Mouse (Mus musculus): ENCODE measurements around the gene Matn4. TPM values are rescaled to one million over a fixed set of nuclear protein-coding genes. Genes with fewer than 3 reads are reported as not detected.
"Not testable (repeated sequence)": the region's sequence is repeated elsewhere in the genome, so short reads cannot be mapped to it uniquely, and the experiment has no call there.

Matn4 gene
- total and polyA plus RNA-seq, 3 experiments: 0.26 to 0.70 (median 0.43) TPM

GRCm38 (mm10) chr2:164353356-164353755, 51.6 kb downstream of the Matn4 start:
- 87% methylated on average over 11 of the region's 11 CpGs for WGBS
- intact Hi-C loops (cut with DNase I): no loop called here
- Histone ChIP-seq H3K9ac (ENCODE audit: low read depth, low read length) (no peak overlapping the region), H3K27ac (no peak overlapping the region), H3K79me2 (replicated peaks; ENCODE audit: control insufficient read depth, insufficient read depth, low read length) (no peaks in the 10 kb centered on the region), H3K36me3 (ENCODE audit: control insufficient read depth, insufficient read depth, low read length) (no peaks in the 10 kb centered on the region), H3K4me1 (ENCODE audit: control insufficient read depth, insufficient read depth, low read length) (no peaks in the 10 kb centered on the region), H3K4me3 (no peak overlapping the region), H3K27me3 (ENCODE audit: control insufficient read depth, insufficient read depth, low read length) (no peaks in the 10 kb centered on the region)
- no peak for DNase-seq
- no peak for TF ChIP-seq EP300 (IDR thresholded peaks at IDR 0.05; ENCODE audit: insufficient read depth, low read depth, low read length)
- TF ChIP-seq POLR2A (IDR thresholded peaks at IDR 0.05; ENCODE audit: insufficient read depth, low read depth, low read length): no peak
- no peak for TF ChIP-seq CTCF (IDR thresholded peaks at IDR 0.05)

GRCm38 (mm10) chr2:164352697-164353096, 52.3 kb downstream of the Matn4 start:
- no peak overlapping the region for H3K27ac ChIP-seq
- H3K4me3 ChIP-seq: no peak overlapping the region
- WGBS: 44% methylated on average over 3 of the region's 3 CpGs
- H3K4me1 ChIP-seq (ENCODE audit: control insufficient read depth, insufficient read depth, low read length): no peaks in the 10 kb centered on the region
- H3K9ac ChIP-seq (ENCODE audit: low read depth, low read length): no peak overlapping the region
- H3K36me3 ChIP-seq (ENCODE audit: control insufficient read depth, insufficient read depth, low read length): no peaks in the 10 kb centered on the region
- DNase-seq: no peak
- TF ChIP-seq EP300 (IDR thresholded peaks at IDR 0.05; ENCODE audit: insufficient read depth, low read depth, low read length) (no peak), POLR2A (IDR thresholded peaks at IDR 0.05; ENCODE audit: insufficient read depth, low read depth, low read length) (no peak), CTCF (IDR thresholded peaks at IDR 0.05) (no peak)
- H3K79me2 ChIP-seq (replicated peaks; ENCODE audit: control insufficient read depth, insufficient read depth, low read length): no peaks in the 10 kb centered on the region
- no peaks in the 10 kb centered on the region for H3K27me3 ChIP-seq (ENCODE audit: control insufficient read depth, insufficient read depth, low read length)
- intact Hi-C loops (cut with DNase I): no loop called here

- H3K27ac ChIP-seq: no peak overlapping the region
- TF ChIP-seq POLR2A (IDR thresholded peaks at IDR 0.05; ENCODE audit: insufficient read depth, low read depth, low read length) (no peak), EP300 (IDR thresholded peaks at IDR 0.05; ENCODE audit: insufficient read depth, low read depth, low read length) (no peak), CTCF (IDR thresholded peaks at IDR 0.05) (peak; percentile 53)
- intact Hi-C loops (cut with DNase I): loop anchor here (10.0 kb wide), 2 partner anchors 214 to 244 kb away; no protein-coding TSS in a partner anchor
- WGBS: 88% methylated on average over 3 of the region's 3 CpGs
- H3K27me3 ChIP-seq (ENCODE audit: control insufficient read depth, insufficient read depth, low read length): no peaks in the 10 kb centered on the region
- no peaks in the 10 kb centered on the region for H3K36me3 ChIP-seq (ENCODE audit: control insufficient read depth, insufficient read depth, low read length)
- H3K4me3 ChIP-seq: no peak overlapping the region
- H3K79me2 ChIP-seq (replicated peaks; ENCODE audit: control insufficient read depth, insufficient read depth, low read length): no peaks in the 10 kb centered on the region
- no peak overlapping the region for H3K9ac ChIP-seq (ENCODE audit: low read depth, low read length)
- H3K4me1 ChIP-seq (ENCODE audit: control insufficient read depth, insufficient read depth, low read length): no peaks in the 10 kb centered on the region
- no peak for DNase-seq
Measured at GRCm38 (mm10) chr2:164348980-164349379, 56.0 kb downstream of the Matn4 start.

- H3K36me3 ChIP-seq (ENCODE audit: control insufficient read depth, insufficient read depth, low read length); DNase-seq; H3K79me2 ChIP-seq (replicated peaks; ENCODE audit: control insufficient read depth, insufficient read depth, low read length); H3K4me3 ChIP-seq; H3K27ac ChIP-seq; H3K9ac ChIP-seq (ENCODE audit: low read depth, low read length); H3K27me3 ChIP-seq (ENCODE audit: control insufficient read depth, insufficient read depth, low read length); H3K4me1 ChIP-seq (ENCODE audit: control insufficient read depth, insufficient read depth, low read length): not testable (repeated sequence)
- peak; percentile 12; the same call in 1 of the 2 replicates for TF ChIP-seq CTCF (IDR thresholded peaks at IDR 0.05)
- intact Hi-C loops (cut with DNase I): loop anchor here (10.0 kb wide), 2 partner anchors 213 to 243 kb away; no protein-coding TSS in a partner anchor
Measured at GRCm38 (mm10) chr2:164347697-164348096, 57.3 kb downstream of the Matn4 start.

GRCm38 (mm10) chr2:164343732-164344131, 61.2 kb downstream of the Matn4 start:
- not testable (repeated sequence) for H3K79me2 ChIP-seq (replicated peaks; ENCODE audit: control insufficient read depth, insufficient read depth, low read length); H3K36me3 ChIP-seq (ENCODE audit: control insufficient read depth, insufficient read depth, low read length); H3K4me1 ChIP-seq (ENCODE audit: control insufficient read depth, insufficient read depth, low read length); H3K27me3 ChIP-seq (ENCODE audit: control insufficient read depth, insufficient read depth, low read length); H3K27ac ChIP-seq; H3K9ac ChIP-seq (ENCODE audit: low read depth, low read length); DNase-seq; H3K4me3 ChIP-seq
- intact Hi-C loops (cut with DNase I): loop anchor here (10.0 kb wide), 2 partner anchors 209 to 239 kb away; no protein-coding TSS in a partner anchor
- peak; percentile 56 for TF ChIP-seq CTCF (IDR thresholded peaks at IDR 0.05)
- 62% methylated on average over 1 of the region's 1 CpGs for WGBS

Small RNAs within 50 kb of the gene (microRNA-seq; reads per million reads assigned to microRNA genes)
- gene Mir7678: 0 reads per million in 2 experiments

Other genes starting within 250 kb of the Matn4 start
- gene Kcns1, start 234.0 kb downstream of the Matn4 start, total RNA-seq (2021): not detected
- 0.12 and 0.18 TPM in 2 replicates for gene Kcns1, start 234.0 kb downstream of the Matn4 start, polyA plus RNA-seq (2012; rRNA removed)
- not detected for gene Wfdc5, start 222.4 kb downstream of the Matn4 start, total RNA-seq (2021)
- not detected in 2 replicates for gene Wfdc5, start 222.4 kb downstream of the Matn4 start, polyA plus RNA-seq (2012; rRNA removed)
- not detected for gene Wfdc12, start 214.6 kb downstream of the Matn4 start, total RNA-seq (2021)
- not detected in 2 replicates for gene Wfdc12, start 214.6 kb downstream of the Matn4 start, polyA plus RNA-seq (2012; rRNA removed)
- not detected for gene Wfdc15a, start 205.0 kb downstream of the Matn4 start, total RNA-seq (2021)
- gene Wfdc15a, start 205.0 kb downstream of the Matn4 start, polyA plus RNA-seq (2012; rRNA removed): not detected in 2 replicates
- not detected for gene Wfdc15b, start 183.5 kb downstream of the Matn4 start, total RNA-seq (2021)
- gene Wfdc15b, start 183.5 kb downstream of the Matn4 start, polyA plus RNA-seq (2012; rRNA removed): not detected in 2 replicates
- not detected for gene Svs2, start 166.7 kb downstream of the Matn4 start, total RNA-seq (2021)
- gene Svs2, start 166.7 kb downstream of the Matn4 start, polyA plus RNA-seq (2012; rRNA removed): not detected in 2 replicates
- not detected for gene Svs3b, start 148.5 kb downstream of the Matn4 start, total RNA-seq (2021)
- gene Svs3b, start 148.5 kb downstream of the Matn4 start, polyA plus RNA-seq (2012; rRNA removed): not detected in 2 replicates
- not detected for gene Svs4, start 126.7 kb downstream of the Matn4 start, total RNA-seq (2021)
- not detected in 2 replicates for gene Svs4, start 126.7 kb downstream of the Matn4 start, polyA plus RNA-seq (2012; rRNA removed)
- gene Svs3a, start 115.9 kb downstream of the Matn4 start, total RNA-seq (2021): not detected
- not detected in 2 replicates for gene Svs3a, start 115.9 kb downstream of the Matn4 start, polyA plus RNA-seq (2012; rRNA removed)
- not detected for gene Svs6, start 88.4 kb downstream of the Matn4 start, total RNA-seq (2021)
- gene Svs6, start 88.4 kb downstream of the Matn4 start, polyA plus RNA-seq (2012; rRNA removed): not detected in 2 replicates
- gene Svs5, start 72.4 kb downstream of the Matn4 start, total RNA-seq (2021): not detected
- gene Svs5, start 72.4 kb downstream of the Matn4 start, polyA plus RNA-seq (2012; rRNA removed): not detected in 2 replicates
- 10 to 100 TPM; 10.9 to 26.4 TPM for gene Slpi, start 16.1 kb downstream of the Matn4 start, total RNA-seq (2021)
- gene Slpi, start 16.1 kb downstream of the Matn4 start, polyA plus RNA-seq (2012; rRNA removed): 3.1 and 8.3 TPM in 2 replicates
- not detected for gene Rbpjl, start 2.0 kb downstream of the Matn4 start, total RNA-seq (2021)
- gene Rbpjl, start 2.0 kb downstream of the Matn4 start, polyA plus RNA-seq (2012; rRNA removed): 0.03 and 0.18 TPM in 2 replicates
- gene Sdc4, start 38.7 kb upstream of the Matn4 start, total RNA-seq (2021): 10 to 100 TPM; 20.2 to 26.0 TPM
- gene Sdc4, start 38.7 kb upstream of the Matn4 start, polyA plus RNA-seq (2012; rRNA removed): 14.7 and 15.5 TPM in 2 replicates
- 10 to 100 TPM; 21.1 to 26.4 TPM for gene Sys1, start 51.8 kb upstream of the Matn4 start, total RNA-seq (2021)
- 52.0 and 55.0 TPM in 2 replicates for gene Sys1, start 51.8 kb upstream of the Matn4 start, polyA plus RNA-seq (2012; rRNA removed)
- gene Gm20458, start 55.8 kb upstream of the Matn4 start, total RNA-seq (2021): 1 to 10 TPM; 8.0 to 9.2 TPM
- gene Gm20458, start 55.8 kb upstream of the Matn4 start, polyA plus RNA-seq (2012; rRNA removed): 7.8 and 17.2 TPM in 2 replicates
- gene Trp53tg5, start 68.6 kb upstream of the Matn4 start, total RNA-seq (2021): not detected
- gene Trp53tg5, start 68.6 kb upstream of the Matn4 start, polyA plus RNA-seq (2012; rRNA removed): not detected in 2 replicates
- gene Dbndd2, start 80.9 kb upstream of the Matn4 start, total RNA-seq (2021): 10 to 100 TPM in 1 of 2 experiments, 1 to 10 TPM in 1; 8.0 to 10.3 TPM
- gene Dbndd2, start 80.9 kb upstream of the Matn4 start, polyA plus RNA-seq (2012; rRNA removed): 17.9 and 31.9 TPM in 2 replicates
- gene Pigt, start 92.4 kb upstream of the Matn4 start, total RNA-seq (2021): 10 to 100 TPM; 31.3 to 31.5 TPM
- 47.1 and 51.3 TPM in 2 replicates for gene Pigt, start 92.4 kb upstream of the Matn4 start, polyA plus RNA-seq (2012; rRNA removed)
- gene Wfdc2, start 157.3 kb upstream of the Matn4 start, total RNA-seq (2021): 1 to 10 TPM in 1 of 2 experiments, under 1 TPM in 1; 0.43 to 1.3 TPM
- 0.50 and 78.4 TPM in 2 replicates for gene Wfdc2, start 157.3 kb upstream of the Matn4 start, polyA plus RNA-seq (2012; rRNA removed)
- gene Spint3, start 168.3 kb upstream of the Matn4 start, total RNA-seq (2021): not detected
- gene Spint3, start 168.3 kb upstream of the Matn4 start, polyA plus RNA-seq (2012; rRNA removed): not detected in 2 replicates
- gene Wfdc6a, start 180.3 kb upstream of the Matn4 start, total RNA-seq (2021): under 1 TPM in 1 of 2 experiments, not detected in 1; 0.30 TPM
- gene Wfdc6a, start 180.3 kb upstream of the Matn4 start, polyA plus RNA-seq (2012; rRNA removed): 0.47 and 0.56 TPM in 2 replicates
- not detected for gene Eppin, start 188.4 kb upstream of the Matn4 start, total RNA-seq (2021)
- gene Eppin, start 188.4 kb upstream of the Matn4 start, polyA plus RNA-seq (2012; rRNA removed): 0.16 TPM in 1 of 2 replicates, not detected in the other
- not detected for gene Wfdc6b, start 208.4 kb upstream of the Matn4 start, total RNA-seq (2021)
- not detected in 2 replicates for gene Wfdc6b, start 208.4 kb upstream of the Matn4 start, polyA plus RNA-seq (2012; rRNA removed)
- gene Wfdc8, start 208.5 kb upstream of the Matn4 start, total RNA-seq (2021): not detected
- gene Wfdc8, start 208.5 kb upstream of the Matn4 start, polyA plus RNA-seq (2012; rRNA removed): not detected in 2 replicates
- gene Wfdc16, start 233.6 kb upstream of the Matn4 start, total RNA-seq (2021): not detected
- not detected in 2 replicates for gene Wfdc16, start 233.6 kb upstream of the Matn4 start, polyA plus RNA-seq (2012; rRNA removed)

Measured in heart, adult 2 months (tissue).